Mouse (Mus musculus) ES-E14 (cell line): ENCODE measurements at regions not wholly inside any gene's neighbourhood (a gene's known extent, or its start where the extent isn't known, plus 50 kb on each side); places are given as distances from the start of the nearest gene placed in this dataset.

Source experiments
- DNase-seq: peaks from one replicate; pipeline ENCODE4 v3.0.0-alpha.2; 2013; ENCODE audit warnings: low read depth, low spot score
- H3K27ac ChIP-seq: 2 replicates; pipeline ENCODE4 v1.5.1; 2012; ENCODE audit warnings: low read depth, mild to moderate bottlenecking, low read length, moderate library complexity, mixed read lengths; ENCODE audit not compliant: poor library complexity, insufficient read depth, severe bottlenecking
- H3K36me3 ChIP-seq: 2 replicates; pipeline ENCODE4 v1.6.1; 2012; ENCODE audit warnings: mild to moderate bottlenecking, low read length, moderate library complexity, mixed read lengths; ENCODE audit not compliant: control insufficient read depth, poor library complexity, insufficient read depth, severe bottlenecking
- H3K4me1 ChIP-seq, 2 experiments: fragments of 150-350 bp in 1 of 2; sonication (generic) in 1 of 2; 2 replicates each; pipeline ENCODE4 v1.6.1; 2012; ENCODE audit warnings: low read length in 2 of 2, mild to moderate bottlenecking in 1 of 2, mixed read lengths in 1 of 2; ENCODE audit not compliant: control insufficient read depth in 2 of 2, insufficient read depth in 2 of 2, poor library complexity in 1 of 2
- H3K4me3 ChIP-seq, 2 experiments: fragments of 150-350 bp in 1 of 2; sonication (generic) in 1 of 2; 2 replicates each; pipeline ENCODE4 v1.5.1; 2012; ENCODE audit warnings: low read length in 2 of 2, low read depth in 1 of 2, mild to moderate bottlenecking in 1 of 2, mixed read lengths in 1 of 2; ENCODE audit not compliant: insufficient read depth in 1 of 2, poor library complexity in 1 of 2, severe bottlenecking in 1 of 2
- H3K9ac ChIP-seq: 2 replicates; pipeline ENCODE4 v1.6.1; 2012; ENCODE audit warnings: low read depth, mild to moderate bottlenecking, low read length, mixed read lengths; ENCODE audit not compliant: poor library complexity, insufficient read depth, severe bottlenecking
- H3K9me3 ChIP-seq: fragments of 150-350 bp; sonication (generic); 2 replicates; pipeline ENCODE4 v1.6.1; 2012; ENCODE audit warnings: low read depth, mild to moderate bottlenecking, low read length; ENCODE audit not compliant: control insufficient read depth, insufficient read depth
- CHD2 ChIP-seq: IDR thresholded peaks from 2 replicates; pipeline ENCODE4 v1.6.1; 2014; ENCODE audit warnings: mild to moderate bottlenecking, low read depth, low read length, inconsistent platforms
- HCFC1 ChIP-seq: IDR thresholded peaks from 2 replicates; pipeline ENCODE4 v1.6.1; 2012; ENCODE audit warnings: low read length, inconsistent platforms, borderline replicate concordance; ENCODE audit not compliant: insufficient read depth
- MAFK ChIP-seq: IDR thresholded peaks from 2 replicates; pipeline ENCODE4 v1.6.1; 2014; ENCODE audit warnings: mild to moderate bottlenecking, low read depth, low read length, inconsistent platforms; ENCODE audit not compliant: insufficient read depth
- ZC3H11A ChIP-seq: IDR thresholded peaks from 2 replicates; pipeline ENCODE4 v1.6.1; 2012; ENCODE audit warnings: low read depth, mild to moderate bottlenecking, inconsistent platforms, low read length, borderline replicate concordance
- ZNF384 ChIP-seq: IDR thresholded peaks from 2 replicates; pipeline ENCODE4 v1.6.1; 2012; ENCODE audit warnings: low read depth, low read length, inconsistent platforms
- in situ Hi-C, 2 experiments: fragments of 600-800 bp; cut with MboI; formaldehyde crosslinking; loops; one replicate each; pipeline ENCODE4 v1.15.1; 2025; ENCODE audit warnings: low sequenced_read_pairs in 2 of 2, inconsistent platforms in 1 of 2; ENCODE audit not compliant: unreplicated experiment in 2 of 2

GRCm38 (mm10) chr11:52552860-52553259 is 156.6 kb downstream of the 9530068E07Rik start:
- in situ Hi-C loops: no loop called here
- no peak for DNase-seq
- H3K4me3 ChIP-seq: no peak overlapping the region
- H3K9ac ChIP-seq: no peak overlapping the region
- H3K4me1 ChIP-seq: no peaks in the 10 kb centered on the region
- H3K36me3 ChIP-seq: no peaks in the 10 kb centered on the region
- H3K27ac ChIP-seq: no peak overlapping the region
- TF ChIP-seq CHD2 (no peak), HCFC1 (no peak), ZNF384 (no peak), ZC3H11A (no peak), MAFK (no peak)
- no peaks in the 10 kb centered on the region for H3K9me3 ChIP-seq

GRCm38 (mm10) chr11:52557836-52558235 is 161.6 kb downstream of the 9530068E07Rik start:
- no peaks in the 10 kb centered on the region for H3K4me1 ChIP-seq
- in situ Hi-C loops: no loop called here
- no peak overlapping the region for H3K9ac ChIP-seq
- DNase-seq: no peak
- H3K9me3 ChIP-seq: no peaks in the 10 kb centered on the region
- no peak overlapping the region for H3K4me3 ChIP-seq
- no peaks in the 10 kb centered on the region for H3K36me3 ChIP-seq
- TF ChIP-seq MAFK: no peak
- no peak for TF ChIP-seq HCFC1
- no peak for TF ChIP-seq CHD2
- TF ChIP-seq ZC3H11A: no peak
- no peak for TF ChIP-seq ZNF384
- no peak overlapping the region for H3K27ac ChIP-seq

GRCm38 (mm10) chr11:52558782-52559181 is 162.6 kb downstream of the 9530068E07Rik start:
- H3K9ac ChIP-seq: no peak overlapping the region
- no peak for DNase-seq
- in situ Hi-C loops: no loop called here
- H3K4me1 ChIP-seq: no peaks in the 10 kb centered on the region
- H3K4me3 ChIP-seq: no peak overlapping the region
- H3K9me3 ChIP-seq: no peaks in the 10 kb centered on the region
- no peaks in the 10 kb centered on the region for H3K36me3 ChIP-seq
- no peak overlapping the region for H3K27ac ChIP-seq
- TF ChIP-seq HCFC1: no peak
- no peak for TF ChIP-seq ZNF384
- no peak for TF ChIP-seq CHD2
- no peak for TF ChIP-seq MAFK
- no peak for TF ChIP-seq ZC3H11A

GRCm38 (mm10) chr11:52561281-52561680 is 165.1 kb downstream of the 9530068E07Rik start:
- TF ChIP-seq ZC3H11A (no peak), MAFK (no peak), HCFC1 (no peak), CHD2 (no peak), ZNF384 (no peak)
- no peak overlapping the region for H3K4me3 ChIP-seq
- no peak for DNase-seq
- in situ Hi-C loops: no loop called here
- no peak overlapping the region for H3K27ac ChIP-seq
- H3K9me3 ChIP-seq: no peaks in the 10 kb centered on the region
- H3K36me3 ChIP-seq: no peaks in the 10 kb centered on the region
- H3K4me1 ChIP-seq: no peaks in the 10 kb centered on the region
- no peak overlapping the region for H3K9ac ChIP-seq

- H3K4me1 ChIP-seq: no peaks in the 10 kb centered on the region
- no peaks in the 10 kb centered on the region for H3K9me3 ChIP-seq
- H3K4me3 ChIP-seq: no peak overlapping the region
- no peak for DNase-seq
- H3K9ac ChIP-seq: no peak overlapping the region
- TF ChIP-seq MAFK (no peak), CHD2 (no peak), ZC3H11A (no peak), HCFC1 (no peak), ZNF384 (no peak)
- no peaks in the 10 kb centered on the region for H3K36me3 ChIP-seq
- in situ Hi-C loops: no loop called here
- no peak overlapping the region for H3K27ac ChIP-seq
Observed at GRCm38 (mm10) chr11:52565457-52565856, 169.2 kb downstream of the 9530068E07Rik start.
